Mouse (Mus musculus) ES-Bruce4 (cell line): ENCODE results near the gene Gli2.

Source experiments
- CTCF ChIP-seq: IDR thresholded peaks from one replicate; pipeline ENCODE4 v1.8.1; 2011; ENCODE audit warnings: low read depth, low read length
- EP300 ChIP-seq: IDR thresholded peaks from 2 replicates; pipeline ENCODE4 v1.6.1; 2011; ENCODE audit warnings: low read depth, low read length; ENCODE audit not compliant: insufficient read depth

- TF ChIP-seq EP300 = no peak
- no peak for TF ChIP-seq CTCF
Observed at GRCm38 (mm10) chr1:118826614-118827013, 226.8 kb downstream of the Gli2 start.
